21 mouse cellular contexts compared by ENCODE assay signal in genomic region chr17:12712191-12712590, GRCm38 (mm10). TPM values are rescaled to one million over a fixed set of nuclear protein-coding genes. Genes with fewer than 3 reads are reported as not detected.
"Had no signal": no experiment of that assay in that cellular context is flagged by ENCODE, and none has a peak within 500 bp of the region (broad histone marks: within the 10 kb centered on the region; RNA-seq: fewer than 3 reads in every experiment).

No protein-coding gene starts in this region.

- H3K27me3 ChIP-seq: liver, embryonic 12.5 days; liver, embryonic 15.5 days; lung, embryonic 15.5 days had no signal

- DNase-seq: kidney, adult 18-20 months; kidney, adult 9 months; kidney, postnatal 14 days; kidney, postnatal 4 days; left cerebral cortex, postnatal 4 days; liver; lung, adult 18-20 months; lung, postnatal 10 days; lung, postnatal 36 days; midbrain, embryonic 14.5 days; thymus, postnatal 36 days had no signal

- H3K9ac ChIP-seq: liver, embryonic 12.5 days; liver, embryonic 15.5 days; lung, embryonic 15.5 days had no signal

- ATAC-seq: liver, embryonic 12.5 days had no signal

- H3K4me2 ChIP-seq: liver, embryonic 12.5 days; liver, embryonic 15.5 days; lung, embryonic 15.5 days; midbrain, embryonic 11.5 days had no signal

- H3K9me3 ChIP-seq: liver, embryonic 12.5 days; liver, embryonic 15.5 days; lung, embryonic 15.5 days had no signal

- H3K4me3 ChIP-seq: liver, embryonic 12.5 days; liver, embryonic 15.5 days; lung, embryonic 15.5 days had no signal

- H3K27ac ChIP-seq: liver, embryonic 12.5 days; liver, embryonic 15.5 days had no signal

RNA-seq across cellular contexts. Expression of gene Slc22a1, which starts 36.6 kb away (rescaled TPM):
- total RNA-seq: layer of hippocampus, adult 18-20 months; layer of hippocampus, postnatal 14 days; megakaryocyte-erythroid progenitor cell, adult 5-6 weeks; midbrain, postnatal 0 days had no signal
- polyA plus RNA-seq: liver, embryonic 12.5 days; midbrain, embryonic 11.5 days; midbrain, embryonic 14.5 days; midbrain, postnatal 0 days; neural tube, embryonic 11.5 days; neural tube, embryonic 14.5 days had no signal
